In genomic region chr3:58511581-58511980, GRCm38 (mm10) we compare ENCODE assay signal across 9 mouse cellular contexts. TPM values are rescaled to one million over a fixed set of nuclear protein-coding genes. Genes with fewer than 3 reads are reported as not detected.
DNase-seq lines count a peak whose midpoint lies in the region; ATAC-seq and TF ChIP-seq lines count a peak whose summit lies in the region.
"Had no signal": no experiment of that assay in that cellular context is flagged by ENCODE, and none has a peak within 500 bp of the region (broad histone marks: within the 10 kb centered on the region; RNA-seq: fewer than 3 reads in every experiment).

No protein-coding gene starts in this region.

- DNase-seq in layer of hippocampus, adult 2 months (ENCODE audit: low spot score in 2 of 2): no peak
- no peak for DNase-seq in layer of hippocampus, adult 11-12 months (ENCODE audit: low spot score)
- peak; percentile 48 for DNase-seq in adrenal gland, postnatal 14 days
- DNase-seq in left cerebral cortex, adult 11 months (ENCODE audit: low spot score): no peak
- no peak for DNase-seq in left cerebral cortex, postnatal 4 days
- DNase-seq: right cerebral cortex, postnatal 25 days had no signal

- TF ChIP-seq EP300 in ES-Bruce4 (IDR thresholded peaks at IDR 0.05; ENCODE audit: insufficient read depth, low read depth, low read length): no peak

- ATAC-seq in megakaryocyte-erythroid progenitor cell, adult 5-6 weeks (replicated peaks; ENCODE audit: low FRiP score, low TSS enrichment, poor library complexity, severe bottlenecking): peak; percentile 86

- no peaks in the 10 kb centered on the region for H3K27me3 ChIP-seq in ES-Bruce4 (ENCODE audit: control insufficient read depth, insufficient read depth, low read length, poor library complexity, severe bottlenecking)
- H3K27me3 ChIP-seq: limb, embryonic 15.5 days had no signal

- H3K27ac ChIP-seq in layer of hippocampus, adult 2 months: no peak overlapping the region
- H3K27ac ChIP-seq in ES-Bruce4 (ENCODE audit: insufficient read depth, low read length): no peak overlapping the region
- H3K27ac ChIP-seq: limb, embryonic 15.5 days had no signal

- H3K9ac ChIP-seq in ES-Bruce4 (ENCODE audit: low read depth, poor library complexity, severe bottlenecking): no peak overlapping the region
- H3K9ac ChIP-seq: limb, embryonic 15.5 days had no signal

- TF ChIP-seq POLR2A in ES-Bruce4 (IDR thresholded peaks at IDR 0.05; ENCODE audit: insufficient read depth, low read length): no peak

- no peaks in the 10 kb centered on the region for H3K9me3 ChIP-seq in ES-Bruce4 (replicated peaks; ENCODE audit: control insufficient read depth, insufficient read depth, low read length, poor library complexity, severe bottlenecking)
- H3K9me3 ChIP-seq: limb, embryonic 15.5 days had no signal

- intact Hi-C loops in left cerebral cortex, postnatal 4 days (cut with DNase I): no loop called here

- H3K4me3 ChIP-seq in layer of hippocampus, adult 2 months: no peak overlapping the region
- no peak overlapping the region for H3K4me3 ChIP-seq in ES-Bruce4 (ENCODE audit: low read depth, low read length)
- H3K4me3 ChIP-seq: limb, embryonic 15.5 days had no signal

- peak; percentile 51 for TF ChIP-seq CTCF in layer of hippocampus, adult 2 months (conservative IDR thresholded peaks at IDR 0.05)
- TF ChIP-seq CTCF in ES-Bruce4 (IDR thresholded peaks at IDR 0.05; ENCODE audit: low read depth, low read length): peak; percentile 62

- H3K4me1 ChIP-seq in ES-Bruce4 (ENCODE audit: control insufficient read depth, insufficient read depth, low read length): no peaks in the 10 kb centered on the region
- H3K4me1 ChIP-seq: limb, embryonic 15.5 days had no signal

- H3K36me3 ChIP-seq in ES-Bruce4 (ENCODE audit: control insufficient read depth, insufficient read depth, low read length, poor library complexity, severe bottlenecking): no peaks in the 10 kb centered on the region
- H3K36me3 ChIP-seq: limb, embryonic 15.5 days had no signal

RNA-seq across cellular contexts. Expression of gene Eif2a, which starts 14.0 kb away (rescaled TPM):
- 10 to 100 TPM; 43.3 to 52.2 TPM for total RNA-seq in layer of hippocampus, adult 2 months (2021)
- polyA plus RNA-seq in ES-Bruce4 (2011; ENCODE audit: insufficient read depth, insufficient read length, low read depth, missing spikeins): 184 and 196 TPM in 2 replicates
- 45.7 and 55.3 TPM in 2 replicates for total RNA-seq in adrenal gland, postnatal 14 days (2021)
- total RNA-seq in megakaryocyte-erythroid progenitor cell, adult 5-6 weeks (2014; fragmentation: Nextera tagmentation): 123 and 132 TPM in 2 replicates
- total RNA-seq in megakaryocyte-erythroid progenitor cell, adult 5-6 weeks (2017): 149 and 153 TPM in 2 replicates
- 10 to 100 TPM; 48.0 to 48.1 TPM for total RNA-seq in left cerebral cortex, postnatal 4 days (2021)

RNA-seq across cellular contexts. Expression of gene Serp1, which starts 14.1 kb away (rescaled TPM):
- 10 to 100 TPM; 22.3 to 22.7 TPM for total RNA-seq in layer of hippocampus, adult 2 months (2021)
- 47.4 and 48.0 TPM in 2 replicates for polyA plus RNA-seq in ES-Bruce4 (2011; ENCODE audit: insufficient read depth, insufficient read length, low read depth, missing spikeins)
- 80.6 and 86.8 TPM in 2 replicates for total RNA-seq in adrenal gland, postnatal 14 days (2021)
- 38.0 and 40.2 TPM in 2 replicates for total RNA-seq in megakaryocyte-erythroid progenitor cell, adult 5-6 weeks (2014; fragmentation: Nextera tagmentation)
- 64.6 and 71.3 TPM in 2 replicates for total RNA-seq in megakaryocyte-erythroid progenitor cell, adult 5-6 weeks (2017)
- 10 to 100 TPM; 24.4 to 26.0 TPM for total RNA-seq in left cerebral cortex, postnatal 4 days (2021)
